Mouse (Mus musculus) urinary bladder, postnatal 14 days (tissue): Measurements from ENCODE around the gene Kif24.

Experiments used
- DNase-seq: peaks from one replicate; pipeline ENCODE4 v3.0.0; 2021; ENCODE audit warnings: low spot score

Gene Kif24

DNA sequence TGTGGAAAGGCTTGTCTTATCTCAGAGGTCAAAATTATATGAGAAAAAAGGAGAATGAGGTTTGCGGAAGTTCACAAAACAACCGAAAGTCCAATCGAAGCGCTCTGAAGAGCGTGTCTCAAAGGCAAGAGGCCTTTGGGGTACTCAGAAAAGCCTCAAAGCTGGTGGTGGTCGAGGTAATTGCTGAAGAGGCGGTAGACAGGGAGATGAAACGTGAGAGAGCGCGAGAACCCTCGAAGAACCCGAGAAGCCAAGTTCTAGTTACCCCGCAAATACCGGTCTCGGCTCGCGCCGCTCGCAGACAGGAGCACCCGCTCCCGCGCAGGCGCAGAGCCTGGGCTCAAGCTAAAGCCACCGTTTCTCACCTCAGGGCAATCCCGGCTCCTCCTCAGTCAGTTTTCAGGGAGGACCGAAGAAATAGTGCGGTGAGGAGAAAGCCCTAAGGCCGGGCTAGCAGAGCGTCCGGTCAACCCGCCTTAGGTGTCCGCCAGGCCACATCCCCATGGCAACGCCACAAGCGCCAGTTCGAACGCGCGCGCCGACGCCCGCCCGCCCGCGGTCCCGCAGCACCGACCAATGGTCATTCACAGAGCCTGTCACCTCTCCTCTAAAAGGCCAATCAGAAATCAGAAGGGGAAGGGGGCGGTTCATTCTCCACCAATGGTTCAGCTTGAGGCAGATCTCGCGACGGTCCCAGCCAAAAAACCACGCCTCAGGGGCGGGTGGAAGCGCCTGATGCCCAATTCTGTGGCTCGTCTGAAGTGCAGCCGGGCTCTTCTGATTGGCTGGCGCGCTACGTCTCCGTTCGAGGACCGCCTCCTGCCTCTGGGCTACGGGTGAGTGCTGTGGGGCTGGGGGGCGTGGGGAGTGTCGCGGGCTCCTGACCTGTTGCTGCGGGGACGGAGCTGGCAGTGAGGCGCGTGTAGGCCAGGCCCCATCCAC lies at the start of gene Kif24, which contains the start of gene Nudt2:
TSS of gene Kif24 (minus strand) at position 543 of the 942 bp plus-strand sequence.
TSS of gene Nudt2 (plus strand) at position 807 of the 942 bp plus-strand sequence.
- peak; percentile 98 for DNase-seq

DNA sequence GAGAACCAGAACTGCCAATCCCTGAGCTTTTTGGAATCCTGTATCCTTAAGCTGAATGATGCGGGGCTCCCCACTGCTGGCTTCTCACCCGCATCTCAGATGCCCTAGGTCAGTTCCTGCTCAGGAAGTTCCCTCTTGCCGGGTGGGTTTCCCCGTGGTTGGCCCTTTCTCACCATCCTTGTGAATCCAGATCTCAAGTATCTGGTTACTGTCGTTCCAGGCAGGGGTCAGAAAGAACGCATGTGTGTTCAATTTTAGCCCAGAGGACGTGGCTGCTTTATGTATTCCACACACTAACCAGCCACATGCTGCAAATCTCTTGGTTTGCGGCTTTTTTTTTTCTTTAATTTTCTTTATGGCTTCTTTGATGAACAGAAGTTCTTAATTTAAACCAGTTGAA lies 49.0 kb upstream of the Kif24 start:
- DNase-seq = no peak

DNA sequence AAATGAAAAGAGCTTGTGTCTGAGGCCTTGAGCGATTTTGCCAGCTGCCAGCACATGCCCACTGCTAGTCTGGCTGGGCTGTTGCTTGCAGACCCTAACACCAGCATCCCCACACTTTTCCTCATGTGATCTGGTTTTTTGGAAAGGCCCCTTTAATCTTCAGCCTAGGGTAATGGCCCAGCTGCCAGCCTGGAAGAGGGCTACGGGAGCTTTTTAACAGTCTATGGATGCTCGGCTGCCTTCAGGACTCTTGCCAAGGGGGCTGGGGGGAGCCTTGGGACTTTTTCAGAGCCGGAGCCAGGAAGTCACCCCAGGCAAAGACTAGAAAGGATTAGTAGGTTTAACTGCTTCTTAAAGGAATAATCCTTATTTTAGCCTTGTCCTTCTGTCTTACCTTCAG lies 48.6 kb upstream of the Kif24 start:
- DNase-seq = no peak

DNA sequence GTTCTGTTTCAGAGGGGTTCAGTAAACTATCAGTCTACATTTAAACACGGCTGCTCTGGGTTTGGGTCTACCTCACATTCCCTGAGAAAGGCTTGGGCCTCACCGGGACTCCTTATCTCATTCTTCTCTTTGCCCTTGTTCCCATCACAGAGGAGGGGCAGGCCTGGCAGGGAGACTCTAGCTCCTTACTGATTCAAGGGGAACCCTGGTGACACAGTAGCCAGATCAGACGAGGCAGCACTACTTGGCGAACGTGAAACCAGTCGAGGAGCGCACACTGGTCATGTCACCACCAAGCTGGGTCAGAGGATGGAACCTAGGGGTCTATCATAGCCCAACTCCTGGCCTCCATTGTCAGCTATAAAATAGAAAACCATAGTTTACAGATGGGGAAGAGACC lies 43.3 kb upstream of the Kif24 start:
- no peak for DNase-seq

DNA sequence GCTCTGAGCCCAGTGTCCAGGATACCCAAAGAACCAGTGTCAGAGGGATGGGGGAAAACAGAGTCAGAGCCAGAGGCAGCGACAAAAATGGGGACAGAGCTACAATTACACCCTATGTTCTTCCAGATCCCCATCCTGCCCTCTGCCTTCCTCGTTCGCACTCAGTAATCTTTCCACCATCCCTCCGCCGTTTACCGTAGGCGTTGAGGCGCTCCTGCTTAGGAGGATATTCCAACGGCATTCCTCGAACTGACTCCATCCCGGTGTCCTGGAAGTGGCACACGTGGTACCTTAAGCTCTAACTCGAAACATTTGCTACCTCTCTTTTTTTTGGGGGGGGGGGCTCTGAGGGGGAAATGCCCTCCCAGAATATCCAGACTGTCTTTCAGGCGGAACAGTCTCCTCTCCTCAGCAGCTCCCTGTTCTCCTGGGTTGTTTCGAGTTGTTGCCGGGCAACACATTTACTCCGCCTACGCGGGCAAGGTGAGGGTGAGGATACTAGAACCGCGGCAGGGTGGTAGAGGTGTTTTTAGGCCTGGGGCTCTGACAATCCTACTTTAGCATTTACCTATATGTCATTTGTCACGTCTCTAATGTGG lies 42.7 kb upstream of the Kif24 start:
- DNase-seq = no peak

DNA sequence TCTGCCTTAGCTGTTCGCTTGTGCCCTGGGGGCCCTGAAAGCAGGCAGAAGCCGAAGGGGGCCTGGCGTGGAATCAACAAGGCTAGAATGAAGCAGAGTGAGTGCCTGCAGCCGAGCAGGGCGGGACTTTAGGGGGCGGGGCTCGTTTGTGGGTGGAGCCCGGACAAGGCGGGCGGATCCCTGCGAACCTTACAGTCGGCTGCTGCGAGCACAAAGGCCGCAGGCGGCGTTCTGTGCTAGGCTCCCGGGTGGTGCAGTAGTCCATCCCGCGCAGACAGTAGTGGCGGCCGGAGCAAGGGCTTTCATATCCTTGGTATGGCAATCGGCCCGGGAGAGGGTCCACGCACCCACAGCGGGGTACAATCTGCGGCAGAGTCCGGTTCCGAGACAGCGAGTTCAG lies 42.2 kb upstream of the Kif24 start:
- DNase-seq = peak; percentile 90

DNA sequence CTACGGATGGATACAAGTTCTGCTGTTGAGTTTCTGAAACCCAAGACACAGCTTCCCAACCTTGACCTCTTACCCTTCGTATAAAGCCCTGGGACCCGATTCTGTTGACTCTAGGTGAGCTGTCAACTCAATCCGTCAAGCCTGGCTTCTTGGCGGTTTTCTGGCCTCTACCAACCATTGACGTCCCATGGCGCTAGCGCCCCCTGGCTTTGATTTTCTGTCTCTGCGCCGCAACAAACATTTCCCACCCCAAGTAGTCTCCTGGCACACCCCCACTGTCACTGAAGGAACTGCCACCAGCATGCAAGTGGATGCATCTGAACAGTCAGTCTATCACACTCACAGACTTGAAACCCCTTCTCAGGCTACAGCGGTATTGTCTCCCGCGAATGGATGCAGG lies 41.5 kb upstream of the Kif24 start:
- peak; percentile 54 for DNase-seq

DNA sequence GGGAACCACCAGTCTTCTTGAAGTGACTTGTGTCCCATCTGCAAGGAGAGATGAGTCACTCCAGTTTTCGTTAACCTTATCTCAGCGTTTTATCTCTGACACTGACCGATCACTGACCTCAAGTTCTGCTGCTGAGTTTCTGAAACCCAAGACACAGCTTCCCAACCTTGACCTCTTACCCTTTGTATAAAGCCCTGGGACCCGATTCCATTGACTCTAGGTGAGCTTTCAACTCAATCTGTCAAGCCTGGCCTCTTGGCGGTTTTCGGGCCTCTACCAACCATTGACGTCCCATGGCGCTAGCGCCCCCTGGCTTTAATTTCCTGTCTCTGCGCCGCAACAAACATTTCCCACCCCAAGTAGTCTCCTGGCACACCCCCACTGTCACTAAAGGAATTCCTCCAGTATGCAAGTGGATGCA lies 40.5 kb upstream of the Kif24 start:
- DNase-seq = no peak

DNA sequence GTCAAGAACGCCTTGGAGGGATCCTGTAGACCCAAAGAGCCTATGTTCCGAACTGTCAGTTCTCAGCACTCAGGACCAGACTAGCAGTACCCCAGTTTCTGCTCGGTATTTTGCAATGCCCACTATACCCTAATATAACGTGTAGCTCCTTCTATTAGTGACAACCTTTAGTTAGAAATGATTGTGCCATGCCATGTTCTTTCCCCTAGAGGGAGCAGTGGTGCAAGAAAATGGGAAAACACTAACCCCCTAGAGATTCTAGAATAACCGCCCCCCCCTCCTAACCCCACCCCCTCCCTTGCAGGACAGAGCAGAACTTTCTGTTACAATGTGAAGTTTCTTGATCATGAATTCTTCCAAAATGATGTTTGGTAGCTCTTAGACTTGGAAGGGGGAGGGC lies 39.6 kb upstream of the Kif24 start:
- no peak for DNase-seq

DNA sequence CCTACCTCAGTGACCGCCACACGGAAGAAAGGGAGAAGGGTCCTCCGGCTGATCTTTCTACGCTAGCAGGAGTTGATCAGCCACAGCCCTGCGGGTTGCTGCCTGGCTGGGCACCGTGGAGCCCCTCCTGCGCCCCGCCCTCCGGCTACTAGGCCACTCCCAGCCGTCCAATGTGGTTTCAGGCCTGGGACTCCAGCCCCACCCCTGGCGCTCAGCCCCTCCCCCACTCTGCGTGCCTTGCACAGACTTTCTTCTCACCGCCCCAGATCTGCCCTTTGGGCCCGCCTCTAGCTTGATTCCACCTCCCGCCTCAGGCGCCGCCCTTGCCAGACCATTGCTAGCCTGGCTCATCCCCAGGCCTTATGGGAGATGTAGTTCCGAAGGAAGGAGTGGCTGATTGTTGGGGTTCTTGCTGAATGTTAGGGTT lies 38.3 kb upstream of the Kif24 start, which contains the start of gene AI464131:
TSS of gene AI464131 (minus strand) at position 91 of the 427 bp plus-strand sequence.
- DNase-seq = peak; percentile 100

DNA sequence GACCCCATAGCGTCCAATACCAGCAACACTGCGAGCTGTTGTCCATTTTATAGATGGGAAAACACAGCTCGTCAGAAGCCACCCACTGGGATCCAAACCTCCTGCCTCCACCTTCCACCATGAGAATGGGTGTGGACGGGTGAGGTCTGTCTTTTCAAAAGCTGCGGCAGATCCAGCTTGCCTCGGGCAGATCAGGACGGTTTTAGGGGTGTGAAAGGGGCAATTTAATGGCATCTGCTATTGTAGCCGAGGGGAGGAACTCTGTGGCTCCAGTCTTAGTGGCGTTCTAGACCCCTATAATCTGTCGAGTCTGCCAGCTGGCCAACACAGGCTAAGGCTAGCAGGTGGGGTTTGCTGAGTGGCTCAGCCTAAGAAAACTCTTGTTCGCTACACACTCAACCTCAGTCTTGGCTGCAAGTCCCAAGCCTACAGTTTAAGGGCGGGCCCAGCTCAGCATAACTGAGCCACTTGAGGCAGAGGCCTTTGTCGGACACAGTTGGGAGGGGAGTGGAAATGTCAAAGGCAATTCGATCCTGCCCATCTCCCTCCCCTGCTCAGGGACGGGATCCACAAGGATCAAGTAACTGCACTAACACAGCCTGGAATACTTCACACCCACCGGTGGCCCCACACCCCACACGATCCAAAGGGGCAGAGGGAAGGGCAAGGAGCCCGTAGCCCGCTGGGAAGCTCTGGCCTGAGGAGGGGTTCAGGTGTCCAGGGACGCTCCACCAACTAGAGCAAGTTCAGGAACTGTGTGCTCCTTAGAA lies 37.7 kb upstream of the Kif24 start:
- peak; percentile 31 for DNase-seq

DNA sequence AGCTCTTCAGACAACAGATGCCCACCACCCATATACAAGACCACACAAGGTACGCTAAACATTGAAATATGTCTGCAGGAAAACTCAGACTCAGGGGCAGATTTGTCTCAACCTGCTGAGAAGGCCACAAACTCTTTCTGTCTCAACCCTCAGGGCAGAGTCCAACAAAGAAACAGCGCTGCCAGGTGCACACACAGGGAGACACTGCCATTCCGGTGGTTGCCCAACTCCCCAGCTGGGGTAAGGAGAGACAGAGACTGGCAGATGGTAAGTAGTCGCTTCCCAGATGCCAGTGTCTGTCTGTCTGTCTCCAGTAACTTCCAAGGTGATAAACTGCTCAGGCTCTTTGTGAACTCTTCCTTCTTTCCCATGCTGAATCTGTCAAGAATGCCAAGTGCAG lies 36.1 kb upstream of the Kif24 start:
- no peak for DNase-seq

DNA sequence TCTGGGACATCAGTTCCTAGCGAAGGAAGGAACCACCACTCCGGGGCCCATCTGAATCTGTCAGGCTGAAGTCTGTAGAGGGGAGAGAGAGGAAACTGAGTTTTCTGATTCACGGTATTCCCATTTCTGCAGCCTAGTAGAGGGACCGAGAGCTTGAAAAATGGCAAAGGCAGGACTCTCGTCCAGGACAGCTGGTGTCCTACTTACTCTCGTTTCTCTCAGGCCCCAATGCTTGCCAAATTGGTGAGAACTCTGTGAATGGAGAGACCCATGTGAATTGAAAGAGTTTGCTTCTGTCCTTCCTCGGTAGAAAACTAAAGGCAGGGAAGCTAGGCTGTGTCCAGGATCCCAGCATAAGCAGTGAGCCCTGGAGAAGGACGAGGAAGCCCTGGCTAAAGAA lies 34.9 kb upstream of the Kif24 start:
- no peak for DNase-seq

DNA sequence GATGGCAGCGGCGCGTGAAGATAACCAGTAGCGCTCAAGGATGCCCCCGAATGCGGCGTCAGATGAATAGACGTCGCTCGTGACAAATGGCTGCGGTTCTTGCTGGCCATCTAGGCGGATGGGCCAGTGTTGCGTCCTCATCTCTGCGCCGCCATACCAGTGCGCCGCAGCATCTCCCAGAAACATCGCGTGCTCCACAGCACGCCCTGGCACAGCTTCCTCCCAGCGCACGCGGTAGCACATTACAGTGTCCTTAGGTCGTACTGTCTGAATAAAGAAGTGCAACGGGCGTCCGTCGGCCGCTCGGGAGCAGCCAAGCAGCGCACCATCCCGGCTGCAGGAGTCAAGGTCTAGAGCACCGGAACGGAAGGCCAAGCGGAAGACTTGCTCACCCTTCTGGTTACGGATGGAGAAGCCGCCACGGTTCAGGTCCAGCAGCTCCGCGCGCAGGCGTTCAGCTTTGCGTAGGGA lies 34.3 kb upstream of the Kif24 start:
- no peak for DNase-seq

DNA sequence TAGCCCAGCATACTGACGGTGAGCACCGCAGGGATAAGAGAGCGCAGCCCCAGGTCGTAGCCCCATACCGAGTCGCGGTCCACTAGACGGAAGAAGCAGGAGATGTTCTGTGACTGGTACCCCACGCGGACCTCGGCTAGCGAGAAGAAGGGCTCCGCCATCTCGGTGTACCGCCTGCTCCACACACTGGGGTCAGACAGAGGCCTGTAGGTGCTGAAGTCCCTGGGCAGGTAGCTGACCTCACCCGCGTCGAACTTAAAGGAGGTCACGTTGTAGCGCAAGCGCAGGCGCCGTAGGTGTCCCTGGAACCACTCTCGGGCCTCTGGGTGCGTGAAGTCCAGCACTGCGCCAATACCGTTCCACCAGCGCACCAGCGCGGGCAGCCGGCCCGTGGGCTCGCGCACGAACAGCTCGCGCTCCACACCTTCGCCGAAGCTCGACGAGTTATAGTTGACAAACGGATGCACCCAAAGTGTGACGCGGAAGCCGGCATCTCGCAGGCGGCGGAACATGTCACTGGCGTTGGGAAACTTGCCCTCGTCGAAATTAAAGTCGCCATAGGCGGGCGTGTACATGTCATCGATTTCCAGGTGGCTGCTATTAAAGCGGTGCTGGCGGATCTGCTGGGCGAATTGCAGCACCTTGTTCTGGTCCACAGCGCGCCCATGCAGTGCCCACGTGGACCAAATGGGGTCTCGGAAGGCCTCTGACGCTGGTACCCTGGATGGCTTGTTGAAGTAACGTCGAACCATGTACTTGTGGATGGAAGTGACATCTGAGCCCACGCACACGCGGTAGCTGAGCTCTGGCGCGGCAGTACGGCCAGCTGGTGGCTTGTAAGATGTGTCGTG lies 33.5 kb upstream of the Kif24 start:
- no peak for DNase-seq

DNA sequence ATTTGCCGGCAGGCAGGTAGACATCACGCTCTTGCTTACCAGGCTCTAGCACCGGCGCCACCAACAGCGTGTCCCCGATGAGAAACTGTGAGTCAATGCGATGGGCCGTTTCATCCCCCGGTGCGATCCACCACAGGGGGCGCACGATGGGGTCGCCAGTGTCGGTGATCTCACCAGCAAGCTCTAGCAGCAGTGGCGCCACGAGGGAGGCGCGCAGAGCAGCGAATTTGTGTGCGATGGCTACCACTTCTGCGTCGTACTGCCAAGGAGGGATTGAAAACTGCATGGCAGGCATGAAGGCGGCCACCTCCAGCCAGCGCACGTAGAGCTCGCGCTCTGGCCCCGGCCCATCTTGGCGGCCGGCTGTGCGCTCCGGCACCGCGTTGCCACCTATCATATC lies 32.9 kb upstream of the Kif24 start:
- no peak for DNase-seq

DNA sequence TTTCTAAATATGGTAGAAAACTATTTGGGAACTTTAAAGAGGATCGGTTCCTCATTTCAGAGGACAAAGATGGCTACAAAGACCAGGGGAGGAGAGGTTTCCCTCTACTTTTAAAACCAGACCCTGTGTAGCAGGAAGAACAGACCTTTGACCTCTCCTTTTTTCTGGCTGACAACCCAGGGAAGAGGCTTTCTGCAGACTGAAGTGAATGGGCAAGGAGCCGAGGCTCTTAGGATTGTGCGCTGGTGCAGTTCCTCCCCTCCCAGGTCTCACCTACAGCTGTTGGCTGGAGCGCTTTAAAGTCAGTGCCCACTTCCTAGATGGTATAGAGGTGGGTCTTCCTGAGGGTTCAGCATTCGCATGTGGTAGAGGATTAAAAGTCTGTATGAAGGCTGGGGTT lies 32.4 kb upstream of the Kif24 start:
- DNase-seq = no peak

DNA sequence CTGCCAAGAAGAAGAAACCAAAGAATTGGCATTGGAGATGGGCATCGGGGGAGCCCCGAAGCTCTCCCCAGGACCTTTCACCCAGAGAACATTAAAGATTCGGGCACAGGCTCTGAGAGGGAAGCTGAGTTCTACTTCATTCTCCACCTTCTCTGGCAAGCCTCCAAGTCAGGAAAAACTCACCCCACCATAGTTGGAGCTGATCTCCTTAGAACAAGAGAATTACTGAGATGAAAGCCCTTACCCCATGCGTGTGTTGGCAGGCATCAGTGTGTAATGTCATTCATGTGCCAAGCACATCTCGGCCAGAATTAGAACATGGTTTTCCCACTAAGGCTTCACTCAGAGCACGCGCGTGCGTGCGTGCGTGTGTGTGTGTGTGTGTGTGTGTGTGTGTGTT lies 31.2 kb upstream of the Kif24 start:
- DNase-seq = no peak

DNA sequence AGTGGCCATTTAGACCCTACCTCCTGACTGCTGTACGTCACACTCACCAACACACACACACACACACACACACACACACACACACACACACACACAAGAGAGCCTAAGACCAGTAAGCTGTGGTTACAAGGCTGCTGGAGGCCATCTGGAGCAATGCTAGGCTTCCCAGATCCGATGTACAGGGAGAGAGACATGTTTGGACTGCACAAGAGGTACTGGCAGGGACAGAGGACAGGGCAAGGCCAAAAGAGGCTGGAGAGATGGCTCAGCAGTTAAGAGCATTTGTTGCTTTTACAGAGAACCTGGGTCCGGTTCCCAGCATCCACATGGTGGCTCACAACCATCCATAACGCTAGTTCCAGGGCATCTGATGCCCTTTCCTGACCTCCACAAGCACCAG lies 30.4 kb upstream of the Kif24 start:
- DNase-seq = no peak

DNA sequence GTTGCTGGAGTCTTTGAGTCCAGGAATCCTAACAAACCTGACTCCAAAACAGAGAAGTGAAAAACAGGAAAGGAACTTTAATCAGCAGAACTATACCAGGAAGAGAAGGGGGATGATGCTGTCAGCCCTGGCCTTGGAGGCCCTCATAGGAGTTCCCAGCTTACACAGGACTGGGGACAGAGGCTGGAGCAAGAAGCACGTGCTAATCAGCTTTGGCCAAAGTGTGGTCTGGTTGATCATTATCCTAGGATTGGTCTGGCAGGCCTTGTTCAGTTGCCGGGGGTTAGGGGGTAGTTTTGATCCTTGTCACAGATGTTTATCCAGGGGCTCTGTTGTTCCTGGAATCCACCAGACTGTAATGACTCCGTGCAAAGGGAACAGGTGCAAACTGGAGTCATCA lies 29.7 kb upstream of the Kif24 start:
- no peak for DNase-seq

DNA sequence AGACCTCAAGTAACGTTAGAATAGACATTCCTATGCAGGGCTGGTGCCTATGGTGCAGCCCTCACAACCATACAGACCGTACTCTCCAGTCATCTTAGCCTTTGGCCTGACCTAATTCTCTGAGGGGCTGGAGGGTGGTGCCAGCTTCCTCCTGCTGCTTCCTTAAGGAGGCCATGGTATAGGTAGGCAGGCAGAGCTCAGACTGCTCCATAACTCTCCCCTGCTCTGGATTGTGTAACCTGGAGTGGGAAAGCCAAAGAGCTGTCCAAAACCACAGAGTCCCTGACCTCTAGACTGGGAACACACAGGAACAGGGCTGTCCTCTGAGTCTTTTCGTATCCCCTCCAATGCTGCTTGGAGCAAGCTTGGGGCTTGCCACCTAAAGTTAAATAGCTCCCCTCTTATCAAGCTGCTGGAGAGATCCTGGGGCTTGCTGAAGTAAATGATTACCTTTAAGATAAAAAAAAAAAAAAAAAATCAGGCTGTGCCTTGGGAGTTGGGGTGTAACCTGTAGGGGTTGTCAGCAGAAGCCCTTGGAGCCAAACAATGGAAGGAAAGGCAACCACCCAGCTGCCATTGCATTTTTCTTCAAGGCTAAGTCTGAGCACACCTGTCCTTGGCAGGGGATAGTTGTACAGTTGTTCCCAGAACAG lies 28.9 kb upstream of the Kif24 start:
- DNase-seq = no peak
